Mouse (Mus musculus): ENCODE measurements around the gene Vamp8.

The Vamp8 gene

GRCm38 (mm10) chr6:72352636-72353405 lies 37.7 kb downstream of the Vamp8 start:
- no peak for DNase-seq (ENCODE audit: low spot score)

- no peak for DNase-seq (ENCODE audit: low spot score)
Measured at GRCm38 (mm10) chr6:72350214-72350613, 40.3 kb downstream of the Vamp8 start.

GRCm38 (mm10) chr6:72348411-72348810 lies 42.1 kb downstream of the Vamp8 start:
- DNase-seq (ENCODE audit: low spot score) = no peak

GRCm38 (mm10) chr6:72347166-72347941 lies 43.1 kb downstream of the Vamp8 start, which contains the start of gene 0610030E20Rik:
Gene 0610030E20Rik, plus strand, starts transcription at chr6:72347317.
- DNase-seq (ENCODE audit: low spot score) = peak; percentile 65

- DNase-seq (ENCODE audit: low spot score) = no peak
Measured at GRCm38 (mm10) chr6:72346261-72346660, 44.2 kb downstream of the Vamp8 start.

- DNase-seq (ENCODE audit: low spot score) = peak; percentile 47
Measured at GRCm38 (mm10) chr6:72345633-72346032, 44.9 kb downstream of the Vamp8 start.

- DNase-seq (ENCODE audit: low spot score) = peak; percentile 96
Measured at GRCm38 (mm10) chr6:72345074-72345567, 45.4 kb downstream of the Vamp8 start, which contains the start of gene Usp39. Gene Usp39, minus strand, starts transcription at chr6:72345184.

- DNase-seq (ENCODE audit: low spot score) = no peak
Measured at GRCm38 (mm10) chr6:72344396-72345073, 46.0 kb downstream of the Vamp8 start.

- DNase-seq (ENCODE audit: low spot score) = no peak
Measured at GRCm38 (mm10) chr6:72340481-72340880, 50.0 kb downstream of the Vamp8 start.
